Mouse (Mus musculus) WW6 (cell line): ENCODE measurements at regions not wholly inside any gene's neighbourhood (a gene's known extent, or its start where the extent isn't known, plus 50 kb on each side); places are given as distances from the start of the nearest gene placed in this dataset.

ENCODE experiments used
- DNase-seq: peaks from one replicate; pipeline ENCODE4 v3.0.0-alpha.2; 2013; ENCODE audit warnings: low read depth, low spot score

- no peak for DNase-seq
Observed at GRCm38 (mm10) chr1:137927953-137928352, 247.6 kb downstream of the Ptprc start.

- DNase-seq: no peak
Observed at GRCm38 (mm10) chr1:137926326-137926725, 249.2 kb downstream of the Ptprc start.

GRCm38 (mm10) chr1:137924156-137924555 lies 251.4 kb downstream of the Ptprc start:
- no peak for DNase-seq

- DNase-seq: no peak
Observed at GRCm38 (mm10) chr1:137923705-137924104, 251.8 kb downstream of the Ptprc start.

GRCm38 (mm10) chr1:137922769-137923168 lies 252.7 kb downstream of the Ptprc start:
- no peak for DNase-seq

GRCm38 (mm10) chr1:137921592-137921991 lies 253.9 kb downstream of the Ptprc start:
- DNase-seq: no peak

- DNase-seq: no peak
Observed at GRCm38 (mm10) chr1:137919739-137920563, 255.6 kb downstream of the Ptprc start.

- DNase-seq: no peak
Observed at GRCm38 (mm10) chr1:137917449-137917848, 258.1 kb downstream of the Ptprc start.

- no peak for DNase-seq
Observed at GRCm38 (mm10) chr1:137906883-137907282, 268.6 kb downstream of the Ptprc start.

GRCm38 (mm10) chr1:137906477-137906876 lies 269.0 kb downstream of the Ptprc start:
- no peak for DNase-seq

GRCm38 (mm10) chr1:137905566-137905965 lies 269.9 kb downstream of the Ptprc start:
- DNase-seq: no peak

- no peak for DNase-seq
Observed at GRCm38 (mm10) chr1:137903351-137903750, 272.2 kb downstream of the Ptprc start.

- no peak for DNase-seq
Observed at GRCm38 (mm10) chr1:137902859-137903258, 272.6 kb downstream of the Ptprc start.

GRCm38 (mm10) chr1:137901996-137902395 lies 273.5 kb downstream of the Ptprc start:
- no peak for DNase-seq

GRCm38 (mm10) chr1:137901211-137901610 lies 274.3 kb downstream of the Ptprc start:
- no peak for DNase-seq

- no peak for DNase-seq
Observed at GRCm38 (mm10) chr1:137900621-137901071, 274.9 kb downstream of the Ptprc start.

- no peak for DNase-seq
Observed at GRCm38 (mm10) chr1:137899916-137900601, 275.4 kb downstream of the Ptprc start.

- no peak for DNase-seq
Observed at GRCm38 (mm10) chr1:137899305-137899704, 276.2 kb downstream of the Ptprc start.

- DNase-seq: no peak
Observed at GRCm38 (mm10) chr1:137898891-137899290, 276.6 kb downstream of the Ptprc start.

GRCm38 (mm10) chr1:137898397-137898796 lies 277.1 kb downstream of the Ptprc start:
- DNase-seq: peak; percentile 13

- DNase-seq: no peak
Observed at GRCm38 (mm10) chr1:137881656-137882055, 293.9 kb downstream of the Ptprc start.

GRCm38 (mm10) chr1:137874361-137874760 lies 301.1 kb downstream of the Ptprc start:
- DNase-seq: no peak

- no peak for DNase-seq
Observed at GRCm38 (mm10) chr1:137873628-137874027, 301.9 kb downstream of the Ptprc start.
